Mouse (Mus musculus): ENCODE results near the gene Sppl2b. TPM values are rescaled to one million over a fixed set of nuclear protein-coding genes. Genes with fewer than 3 reads are reported as not detected.

Sppl2b gene
- polyA plus RNA-seq, 1 experiment from 2014 or later = 63.9 TPM

GRCm38 (mm10) chr10:80837827-80838226 lies 17.2 kb upstream of the Sppl2b start:
- H3K4me3 ChIP-seq (replicated peaks) = no peak overlapping the region
- no peak for ATAC-seq (ENCODE audit: insufficient read depth)
- H3K27ac ChIP-seq (replicated peaks) = no peak overlapping the region
- H3K9ac ChIP-seq = no peak overlapping the region
- no peaks in the 10 kb centered on the region for H3K9me3 ChIP-seq (replicated peaks)
- WGBS (ENCODE audit: insufficient replicate concordance) = 38% methylated on average over 2 of the region's 2 CpGs
- peaks cover 11% of the 10 kb centered on the region for H3K4me1 ChIP-seq (replicated peaks)
- H3K4me2 ChIP-seq = no peak overlapping the region
- H3K27me3 ChIP-seq = peaks cover 100% of the 10 kb centered on the region
- no peaks in the 10 kb centered on the region for H3K36me3 ChIP-seq (replicated peaks)

- WGBS (ENCODE audit: insufficient replicate concordance) = 40% methylated on average over 2 of the region's 2 CpGs
- H3K4me2 ChIP-seq = no peak overlapping the region
- no peak overlapping the region for H3K4me3 ChIP-seq (replicated peaks)
- H3K9ac ChIP-seq = no peak overlapping the region
- no peaks in the 10 kb centered on the region for H3K9me3 ChIP-seq (replicated peaks)
- H3K27ac ChIP-seq (replicated peaks) = no peak overlapping the region
- no peak for ATAC-seq (ENCODE audit: insufficient read depth)
- H3K4me1 ChIP-seq (replicated peaks) = peaks cover 11% of the 10 kb centered on the region
- peaks cover 100% of the 10 kb centered on the region for H3K27me3 ChIP-seq
- H3K36me3 ChIP-seq (replicated peaks) = no peaks in the 10 kb centered on the region
Measured at GRCm38 (mm10) chr10:80838346-80838912, 16.6 kb upstream of the Sppl2b start.

- ATAC-seq (ENCODE audit: insufficient read depth) = no peak
- Histone ChIP-seq H3K36me3 (replicated peaks) (no peaks in the 10 kb centered on the region), H3K9ac (no peak overlapping the region), H3K4me2 (no peak overlapping the region), H3K27ac (replicated peaks) (no peak overlapping the region), H3K4me1 (replicated peaks) (peaks cover 14% of the 10 kb centered on the region), H3K4me3 (replicated peaks) (no peak overlapping the region), H3K27me3 (peaks cover 100% of the 10 kb centered on the region), H3K9me3 (replicated peaks) (no peaks in the 10 kb centered on the region)
- WGBS (ENCODE audit: insufficient replicate concordance) = 45% methylated on average over 6 of the region's 6 CpGs
Measured at GRCm38 (mm10) chr10:80839848-80840247, 15.2 kb upstream of the Sppl2b start.

- H3K4me2 ChIP-seq = no peak overlapping the region
- 63% methylated on average over 2 of the region's 2 CpGs for WGBS (ENCODE audit: insufficient replicate concordance)
- H3K4me3 ChIP-seq (replicated peaks) = no peak overlapping the region
- no peak overlapping the region for H3K27ac ChIP-seq (replicated peaks)
- H3K36me3 ChIP-seq (replicated peaks) = no peaks in the 10 kb centered on the region
- no peak overlapping the region for H3K9ac ChIP-seq
- ATAC-seq (ENCODE audit: insufficient read depth) = no peak
- H3K27me3 ChIP-seq = peaks cover 100% of the 10 kb centered on the region
- peaks cover 11% of the 10 kb centered on the region for H3K4me1 ChIP-seq (replicated peaks)
- no peaks in the 10 kb centered on the region for H3K9me3 ChIP-seq (replicated peaks)
Measured at GRCm38 (mm10) chr10:80841685-80842084, 13.4 kb upstream of the Sppl2b start.

- WGBS (ENCODE audit: insufficient replicate concordance) = 73% methylated on average over 15 of the region's 15 CpGs
- H3K36me3 ChIP-seq (replicated peaks) = no peaks in the 10 kb centered on the region
- peaks cover 100% of the 10 kb centered on the region for H3K27me3 ChIP-seq
- no peaks in the 10 kb centered on the region for H3K9me3 ChIP-seq (replicated peaks)
- ATAC-seq (ENCODE audit: insufficient read depth) = no peak
- no peak overlapping the region for H3K27ac ChIP-seq (replicated peaks)
- H3K9ac ChIP-seq = no peak overlapping the region
- no peak overlapping the region for H3K4me2 ChIP-seq
- no peak overlapping the region for H3K4me3 ChIP-seq (replicated peaks)
- peaks cover 6% of the 10 kb centered on the region; the same call in 1 of the 2 replicates for H3K4me1 ChIP-seq (replicated peaks)
Measured at GRCm38 (mm10) chr10:80842334-80842733, 12.7 kb upstream of the Sppl2b start.

- H3K36me3 ChIP-seq (replicated peaks) = no peaks in the 10 kb centered on the region
- peak overlapping the region; percentile 32 for H3K4me3 ChIP-seq (replicated peaks)
- WGBS (ENCODE audit: insufficient replicate concordance) = 12% methylated on average over 32 of the region's 32 CpGs
- no peak overlapping the region for H3K27ac ChIP-seq (replicated peaks)
- H3K9me3 ChIP-seq (replicated peaks) = no peaks in the 10 kb centered on the region
- H3K4me2 ChIP-seq = peak overlapping the region; percentile 46
- no peak for ATAC-seq (ENCODE audit: insufficient read depth)
- H3K27me3 ChIP-seq = peaks cover 90% of the 10 kb centered on the region
- H3K4me1 ChIP-seq (replicated peaks) = peaks cover 9% of the 10 kb centered on the region
- H3K9ac ChIP-seq = no peak overlapping the region
Measured at GRCm38 (mm10) chr10:80843087-80843930, 11.8 kb upstream of the Sppl2b start.

- Histone ChIP-seq H3K9ac (no peak within 1 kb of the TSS), H3K9me3 (replicated peaks) (no peaks in the 10 kb centered on the region), H3K27ac (replicated peaks) (no peak within 1 kb of the TSS), H3K36me3 (replicated peaks) (no peaks in the 10 kb centered on the region), H3K4me1 (replicated peaks) (peaks cover 16% of the 10 kb centered on the region), H3K4me2 (peak within 1 kb of the TSS; percentile 46), H3K4me3 (replicated peaks) (peak within 1 kb of the TSS; percentile 32), H3K27me3 (peaks cover 83% of the 10 kb centered on the region)
- 6% methylated on average over 51 of the region's 51 CpGs for WGBS (ENCODE audit: insufficient replicate concordance)
- no peak for ATAC-seq (ENCODE audit: insufficient read depth)
Measured at GRCm38 (mm10) chr10:80843931-80844547, 11.0 kb upstream of the Sppl2b start, which contains the start of gene Lingo3. TSS of gene Lingo3 (minus strand) at chr10:80844039.

- 58% methylated on average over 8 of the region's 8 CpGs for WGBS (ENCODE audit: insufficient replicate concordance)
- Histone ChIP-seq H3K36me3 (replicated peaks) (no peaks in the 10 kb centered on the region), H3K27me3 (peaks cover 72% of the 10 kb centered on the region), H3K27ac (replicated peaks) (no peak overlapping the region), H3K9ac (no peak overlapping the region), H3K4me2 (no peak overlapping the region), H3K4me3 (replicated peaks) (no peak overlapping the region), H3K4me1 (replicated peaks) (peaks cover 23% of the 10 kb centered on the region), H3K9me3 (replicated peaks) (no peaks in the 10 kb centered on the region)
- ATAC-seq (ENCODE audit: insufficient read depth) = no peak
Measured at GRCm38 (mm10) chr10:80845055-80845693, 9.9 kb upstream of the Sppl2b start.

GRCm38 (mm10) chr10:80845732-80846131 lies 9.3 kb upstream of the Sppl2b start:
- H3K36me3 ChIP-seq (replicated peaks) = no peaks in the 10 kb centered on the region
- H3K27me3 ChIP-seq = peaks cover 66% of the 10 kb centered on the region
- no peak overlapping the region for H3K27ac ChIP-seq (replicated peaks)
- WGBS (ENCODE audit: insufficient replicate concordance) = 65% methylated on average over 12 of the region's 12 CpGs
- no peak overlapping the region for H3K4me2 ChIP-seq
- H3K9ac ChIP-seq = no peak overlapping the region
- ATAC-seq (ENCODE audit: insufficient read depth) = no peak
- no peaks in the 10 kb centered on the region for H3K9me3 ChIP-seq (replicated peaks)
- peaks cover 26% of the 10 kb centered on the region for H3K4me1 ChIP-seq (replicated peaks)
- H3K4me3 ChIP-seq (replicated peaks) = no peak overlapping the region

- H3K9me3 ChIP-seq (replicated peaks) = no peaks in the 10 kb centered on the region
- H3K36me3 ChIP-seq (replicated peaks) = peaks cover 26% of the 10 kb centered on the region
- no peak overlapping the region for H3K9ac ChIP-seq
- H3K27ac ChIP-seq (replicated peaks) = peak overlapping the region; percentile 54; the same call in 1 of the 2 replicates
- WGBS (ENCODE audit: insufficient replicate concordance) = 3% methylated on average over 10 of the region's 10 CpGs
- peaks cover 38% of the 10 kb centered on the region for H3K27me3 ChIP-seq
- H3K4me1 ChIP-seq (replicated peaks) = peaks cover 43% of the 10 kb centered on the region
- peak; percentile 65 for ATAC-seq (ENCODE audit: insufficient read depth)
- H3K4me2 ChIP-seq = peak overlapping the region; percentile 4; the same call in 1 of the 2 replicates
- no peak overlapping the region for H3K4me3 ChIP-seq (replicated peaks)
Measured at GRCm38 (mm10) chr10:80848571-80848970, 6.5 kb upstream of the Sppl2b start.

- H3K27me3 ChIP-seq = no peaks in the 10 kb centered on the region
- peak overlapping the region; percentile 99 for H3K27ac ChIP-seq (replicated peaks)
- peaks cover 82% of the 10 kb centered on the region for H3K4me1 ChIP-seq (replicated peaks)
- whole genome bisulfite sequencing (ENCODE audit: insufficient replicate concordance) = 7% methylated on average over 11 of the region's 11 CpGs
- ATAC-seq (ENCODE audit: insufficient read depth) = no peak
- H3K36me3 ChIP-seq (replicated peaks) = peaks cover 33% of the 10 kb centered on the region
- no peaks in the 10 kb centered on the region for H3K9me3 ChIP-seq (replicated peaks)
- peak overlapping the region; percentile 93 for H3K4me2 ChIP-seq
- peak overlapping the region; percentile 95 for H3K9ac ChIP-seq
- peak overlapping the region; percentile 96 for H3K4me3 ChIP-seq (replicated peaks)
Measured at GRCm38 (mm10) chr10:80855749-80856073, 636 bp downstream of the Sppl2b start.
